Mouse (Mus musculus) MEL-GATA-1-ER (cell line): ENCODE data around the gene Phb2.
"Not testable (repeated sequence)": the region's sequence is repeated elsewhere in the genome, so short reads cannot be mapped to it uniquely, and the experiment has no call there.

Experiments
- DNase-seq: peaks from one replicate; pipeline ENCODE4 v3.0.0-alpha.2; 2012; ENCODE audit warnings: low read depth; ENCODE audit errors: extremely low read depth

Phb2 gene

GRCm38 (mm10) chr6:124711824-124712782 lies at the start of gene Phb2, which contains the start of gene Emg1:
Gene Phb2 (plus strand): TSS chr6:124712336.
Gene Emg1 (minus strand): TSS chr6:124712178.
- DNase-seq: peak; percentile 93

DNA sequence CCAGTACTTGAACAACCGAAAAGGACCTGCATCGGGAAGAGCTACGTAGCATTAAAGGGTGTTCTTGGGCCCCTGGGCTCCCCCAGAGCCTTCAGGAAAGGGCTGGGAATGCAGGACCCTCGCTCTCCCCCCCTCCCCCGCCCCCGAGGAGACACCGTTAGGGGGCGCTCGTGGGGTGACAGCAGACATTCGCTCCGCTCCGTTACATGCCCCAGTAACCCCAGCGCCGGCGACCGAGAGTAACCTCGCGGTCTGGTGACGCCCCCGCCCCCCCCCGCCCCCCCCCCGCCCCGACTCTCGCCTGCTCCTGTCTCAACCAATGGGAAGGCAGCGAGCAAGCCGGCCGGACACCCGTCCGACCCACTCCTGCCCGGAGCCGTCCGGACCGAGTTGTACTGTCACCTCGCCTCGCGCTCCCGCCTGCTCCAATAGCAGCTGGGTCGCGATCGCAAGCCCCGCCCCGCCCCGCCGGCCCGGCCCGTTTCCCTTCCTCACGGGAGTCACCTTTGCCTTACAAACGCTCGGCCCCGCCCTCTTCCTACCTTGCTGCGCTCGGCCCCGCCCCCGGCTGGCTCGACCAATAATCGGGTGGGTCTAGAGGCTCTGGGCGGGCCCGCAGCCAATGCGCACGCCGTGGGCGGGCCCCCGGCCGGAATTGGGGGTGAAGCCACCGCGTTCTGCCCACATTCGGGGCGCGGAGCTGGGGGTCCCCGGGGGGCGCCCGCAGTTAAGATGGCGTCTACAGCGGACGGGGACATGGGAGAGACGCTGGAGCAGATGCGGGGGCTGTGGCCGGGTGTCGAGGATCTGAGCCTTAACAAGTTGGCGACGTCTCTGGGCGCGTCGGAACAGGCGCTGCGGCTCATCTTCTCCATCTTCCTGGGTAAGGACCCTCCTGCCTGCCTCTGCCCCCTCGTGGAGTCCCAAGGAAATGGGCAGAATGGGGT lies 49.4 kb upstream of the Phb2 start, which contains the start of gene Lpcat3:
Gene Lpcat3 (plus strand): TSS at position 551 of the 947 bp plus-strand sequence.
- peak; percentile 89 for DNase-seq

- DNase-seq: no peak
Observed at GRCm38 (mm10) chr6:124663424-124663795, 48.7 kb upstream of the Phb2 start.

DNA sequence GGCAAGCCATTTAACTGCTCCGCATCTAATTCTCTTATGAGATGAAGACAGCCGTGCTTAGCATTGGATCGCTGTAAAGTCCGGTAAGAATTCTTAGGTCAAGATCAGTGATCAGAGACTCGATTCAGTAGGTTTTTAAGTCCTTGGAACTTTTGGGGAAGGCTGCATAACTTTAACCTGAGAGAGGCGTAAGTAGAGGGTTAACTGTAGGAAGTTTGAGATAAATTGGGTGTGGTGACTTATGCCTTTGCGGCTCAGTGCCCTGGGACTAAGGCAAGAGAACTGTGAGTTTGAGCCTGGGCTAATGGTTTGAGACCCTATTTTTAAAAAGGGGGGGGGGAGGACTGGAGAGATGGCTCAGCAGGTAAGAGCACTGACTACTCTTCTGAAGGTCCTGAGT lies 47.9 kb upstream of the Phb2 start:
- DNase-seq: no peak

GRCm38 (mm10) chr6:124665011-124665410 lies 47.1 kb upstream of the Phb2 start:
- no peak for DNase-seq

DNA sequence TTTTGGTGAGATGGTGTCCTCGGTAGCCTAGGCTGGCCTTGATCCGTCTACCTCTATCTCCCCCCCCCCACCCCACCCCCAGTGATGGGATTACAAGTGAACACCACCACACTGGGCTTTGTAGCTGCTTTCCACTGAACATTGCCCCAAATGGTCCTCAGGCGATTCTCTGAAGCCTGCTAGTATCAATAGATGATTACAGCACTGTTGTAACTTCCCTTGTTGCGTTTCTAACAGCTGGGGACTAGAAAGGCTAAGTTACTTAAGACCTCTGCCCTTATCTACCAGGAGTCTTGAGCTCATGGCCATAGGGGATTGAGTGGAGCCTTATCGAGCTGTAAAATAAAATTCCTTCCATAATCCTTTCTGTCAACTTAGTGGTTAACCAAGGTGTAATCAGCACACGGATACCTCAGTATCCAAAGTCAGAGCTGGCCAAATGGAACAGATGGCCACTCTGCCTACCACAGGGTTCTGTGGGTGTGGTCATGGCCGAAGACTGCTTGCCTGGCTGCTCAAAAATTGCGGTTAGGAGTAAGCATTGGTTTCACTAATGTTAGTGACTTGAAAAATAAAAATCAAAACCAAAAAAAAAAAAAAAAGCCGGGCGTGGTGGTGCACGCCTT lies 42.8 kb upstream of the Phb2 start:
- no peak for DNase-seq

GRCm38 (mm10) chr6:124670281-124670900 lies 41.7 kb upstream of the Phb2 start:
- no peak for DNase-seq

DNA sequence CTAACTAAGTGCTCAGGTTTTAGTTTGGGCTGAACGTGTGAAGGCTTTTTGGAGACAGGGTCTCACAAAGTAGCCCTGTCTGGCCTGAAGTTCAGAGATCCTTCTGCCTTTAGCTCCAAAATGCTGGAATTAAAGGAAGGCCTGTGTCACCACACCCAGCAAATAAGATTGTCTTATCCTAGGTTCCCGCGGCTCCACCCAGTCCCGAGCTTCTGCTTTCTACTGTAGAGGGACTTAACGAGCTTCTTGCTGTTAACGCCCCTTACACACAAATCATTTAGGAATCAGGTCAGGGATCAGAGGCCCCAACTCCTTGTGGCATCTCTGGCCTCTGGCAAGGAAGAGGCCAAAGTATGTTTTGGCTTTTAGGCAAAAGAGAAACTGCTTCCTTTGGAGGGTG lies 40.0 kb upstream of the Phb2 start:
- DNase-seq: no peak

DNA sequence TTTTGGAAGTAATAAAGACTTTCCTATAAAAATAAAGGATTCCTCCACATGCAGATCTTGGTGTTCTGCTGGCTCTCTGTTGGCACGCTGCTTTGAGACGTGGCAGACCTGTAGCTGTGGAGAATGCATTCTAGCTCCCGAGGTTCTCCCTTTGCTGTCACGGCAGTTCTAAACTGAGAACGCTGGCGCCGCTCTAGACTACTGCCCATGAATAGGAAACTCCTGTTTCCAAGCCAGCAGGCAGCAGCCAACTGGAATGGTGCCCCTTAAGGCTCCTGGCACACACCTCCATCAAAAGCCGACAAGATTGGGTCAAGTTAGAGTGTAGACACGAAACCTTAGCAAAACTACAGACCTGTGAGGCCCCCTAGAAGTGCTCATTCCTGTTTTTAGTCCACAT lies 38.5 kb upstream of the Phb2 start:
- DNase-seq: no peak

GRCm38 (mm10) chr6:124674591-124674990 lies 37.5 kb upstream of the Phb2 start:
- DNase-seq: no peak

GRCm38 (mm10) chr6:124676171-124676570 lies 36.0 kb upstream of the Phb2 start:
- no peak for DNase-seq

DNA sequence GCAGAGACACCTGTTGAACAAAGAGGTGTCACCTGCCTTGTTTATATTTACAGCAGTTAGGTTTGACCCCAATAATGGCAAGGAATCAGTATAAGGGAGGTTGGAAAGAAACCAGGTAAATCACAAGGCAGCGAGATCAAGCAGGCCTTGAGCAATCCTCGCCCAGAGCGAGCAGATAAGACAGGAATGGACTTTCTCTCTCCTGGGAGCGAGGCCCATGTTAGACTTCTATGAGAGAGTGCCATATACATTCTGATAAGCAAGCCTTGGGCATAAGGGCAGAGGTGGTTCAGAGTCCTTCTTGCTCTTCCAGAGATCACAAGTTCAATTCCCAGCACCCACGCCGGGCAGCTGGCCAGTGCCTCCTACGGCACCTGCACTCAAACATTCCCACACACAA lies 33.4 kb upstream of the Phb2 start:
- DNase-seq: no peak

GRCm38 (mm10) chr6:124679486-124679885 lies 32.6 kb upstream of the Phb2 start:
- no peak for DNase-seq

- DNase-seq: not testable (repeated sequence)
Observed at GRCm38 (mm10) chr6:124682291-124682690, 29.8 kb upstream of the Phb2 start.

DNA sequence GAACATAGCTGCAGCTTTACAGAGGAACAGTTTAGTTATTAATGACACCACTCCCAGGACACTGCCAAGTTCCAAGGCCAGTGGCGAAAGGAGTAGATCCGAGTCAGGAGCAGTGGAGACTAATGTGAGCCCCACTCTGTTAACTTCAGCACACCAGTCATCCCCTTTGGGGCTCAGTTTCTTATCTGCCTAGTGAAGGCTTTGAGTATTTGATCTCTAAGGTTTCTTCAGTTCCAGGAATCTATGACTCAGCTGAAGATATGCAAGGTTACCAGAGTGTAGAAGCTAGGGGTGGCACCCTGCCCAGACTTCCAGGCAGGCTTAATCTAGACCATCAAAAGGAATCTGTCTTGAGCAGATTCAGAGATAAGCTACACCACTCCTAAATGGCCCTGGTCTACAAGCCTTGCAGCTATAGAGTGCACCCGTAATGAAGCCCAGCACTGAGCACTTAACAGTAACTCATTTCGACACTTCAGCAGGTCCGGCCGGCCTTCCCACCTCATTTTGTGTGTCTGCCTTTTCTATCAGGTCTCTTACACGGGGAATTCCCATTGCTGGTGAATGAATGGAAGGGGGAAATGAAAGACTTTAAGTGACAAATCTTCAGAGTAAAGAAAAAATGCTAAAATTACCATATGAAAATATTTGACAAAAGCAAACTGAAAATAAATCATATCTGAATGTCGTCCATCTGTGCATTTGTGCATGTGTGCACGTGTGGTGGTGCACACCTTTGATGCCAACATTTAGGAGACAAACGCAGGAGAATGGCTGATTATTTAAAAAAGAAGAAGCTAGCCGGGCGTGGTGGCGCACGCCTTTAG lies 28.3 kb upstream of the Phb2 start:
- DNase-seq: peak; percentile 73

- DNase-seq: peak; percentile 95
Observed at GRCm38 (mm10) chr6:124685606-124686386, 26.3 kb upstream of the Phb2 start.

GRCm38 (mm10) chr6:124686644-124687043 lies 25.5 kb upstream of the Phb2 start:
- DNase-seq: not testable (repeated sequence)

DNA sequence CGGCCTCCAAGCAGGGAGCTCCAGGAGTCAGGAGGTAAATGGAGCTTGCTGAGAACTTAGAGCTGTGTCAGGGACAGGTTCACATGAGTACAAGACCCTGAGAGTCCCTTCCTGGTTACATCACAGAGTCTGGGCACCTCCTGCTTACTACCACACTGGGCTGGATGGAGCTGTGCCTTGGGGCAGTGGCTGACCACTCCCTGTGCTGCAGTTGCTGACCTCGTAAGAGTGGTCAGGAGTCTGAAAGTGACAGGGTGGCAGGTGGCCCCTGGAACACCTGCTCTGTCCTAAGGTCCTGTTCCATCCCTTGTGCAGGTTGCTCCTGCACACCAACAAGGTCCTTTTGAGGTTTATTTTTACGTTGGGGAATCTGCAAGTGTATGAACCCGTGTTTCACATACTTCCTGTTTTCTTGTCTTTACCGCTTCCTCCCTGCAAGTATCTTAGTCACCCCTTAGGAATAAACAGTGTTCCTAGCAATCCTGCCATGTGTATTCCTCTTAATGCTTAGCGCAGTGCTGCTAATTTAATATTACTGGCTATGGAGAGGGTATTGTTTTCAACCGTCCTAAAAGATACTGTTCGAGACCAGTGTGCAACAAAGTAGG lies 23.9 kb upstream of the Phb2 start:
- no peak for DNase-seq

DNA sequence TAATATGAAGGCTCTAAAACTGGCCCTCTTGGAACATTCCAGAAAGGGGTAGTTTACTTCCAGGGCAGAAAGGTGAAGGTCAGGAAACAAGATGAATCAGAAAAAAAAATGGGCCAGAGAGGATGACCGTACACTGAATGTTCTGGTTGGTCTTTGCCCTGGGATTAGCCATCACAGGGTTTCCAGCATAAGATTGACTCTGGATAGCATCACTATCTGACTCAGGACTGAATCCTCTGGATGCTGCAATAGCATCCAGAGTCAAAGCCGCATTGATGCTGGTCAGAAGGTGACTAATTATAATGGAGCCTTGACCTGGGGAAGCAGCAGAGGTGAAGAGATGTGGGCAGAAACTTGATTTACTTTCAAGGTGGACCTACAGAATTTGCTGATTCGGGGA lies 23.1 kb upstream of the Phb2 start:
- no peak for DNase-seq
